Mouse (Mus musculus): Measurements from ENCODE around the gene Gmfb. TPM values are rescaled to one million over a fixed set of nuclear protein-coding genes. Genes with fewer than 3 reads are reported as not detected.

Gmfb gene
- total RNA-seq, 1 experiment from 2014 or later = 120 TPM

GRCm38 (mm10) chr14:46803259-46803658 lies 18.8 kb downstream of the Gmfb start:
- DNase-seq = no peak

- DNase-seq = no peak
Observed at GRCm38 (mm10) chr14:46800684-46801345, 21.2 kb downstream of the Gmfb start.

- no peak for DNase-seq
Observed at GRCm38 (mm10) chr14:46794157-46794556, 27.9 kb downstream of the Gmfb start.

GRCm38 (mm10) chr14:46790723-46791122 lies 31.3 kb downstream of the Gmfb start:
- DNase-seq = no peak

- no peak for DNase-seq
Observed at GRCm38 (mm10) chr14:46790303-46790702, 31.7 kb downstream of the Gmfb start.

GRCm38 (mm10) chr14:46788505-46788901 lies 33.5 kb downstream of the Gmfb start:
- DNase-seq = no peak

- DNase-seq = peak; percentile 92
Observed at GRCm38 (mm10) chr14:46787787-46788504, 34.1 kb downstream of the Gmfb start, which contains the start of gene Cnih1. Gene Cnih1, minus strand, starts transcription at chr14:46788411.

GRCm38 (mm10) chr14:46787454-46787786 lies 34.6 kb downstream of the Gmfb start:
- DNase-seq = no peak

- DNase-seq = no peak
Observed at GRCm38 (mm10) chr14:46785247-46785646, 36.8 kb downstream of the Gmfb start.

GRCm38 (mm10) chr14:46783327-46783926 lies 38.6 kb downstream of the Gmfb start:
- DNase-seq = no peak

- no peak for DNase-seq
Observed at GRCm38 (mm10) chr14:46782187-46782828, 39.7 kb downstream of the Gmfb start.

GRCm38 (mm10) chr14:46781086-46781485 lies 41.0 kb downstream of the Gmfb start:
- no peak for DNase-seq

- DNase-seq = no peak
Observed at GRCm38 (mm10) chr14:46779217-46779616, 42.8 kb downstream of the Gmfb start.

GRCm38 (mm10) chr14:46778756-46779155 lies 43.3 kb downstream of the Gmfb start:
- DNase-seq = no peak

GRCm38 (mm10) chr14:46770036-46770435 lies 52.0 kb downstream of the Gmfb start:
- no peak for DNase-seq

- DNase-seq = no peak
Observed at GRCm38 (mm10) chr14:46767116-46767515, 54.9 kb downstream of the Gmfb start.

- DNase-seq = no peak
Observed at GRCm38 (mm10) chr14:46761186-46761585, 60.9 kb downstream of the Gmfb start.

GRCm38 (mm10) chr14:46760355-46761029 lies 61.5 kb downstream of the Gmfb start, which contains the start of gene Cdkn3:
Gene Cdkn3, plus strand, starts transcription at chr14:46760541.
- peak; percentile 89 for DNase-seq

- DNase-seq = no peak
Observed at GRCm38 (mm10) chr14:46759970-46760354, 62.1 kb downstream of the Gmfb start.

Measured in adrenal gland, postnatal 25 days (tissue).